Mouse (Mus musculus) heart, postnatal 10 days (tissue): ENCODE measurements around the gene Pkp3. TPM values are rescaled to one million over a fixed set of nuclear protein-coding genes. Genes with fewer than 3 reads are reported as not detected.
A peak's percentile ranks its signal among the peaks of the same experiment; 100 is the strongest.

Experiments used
- DNase-seq, 2 experiments: peaks; one replicate each; pipeline ENCODE4 v3.0.0; 2021
- intact Hi-C: fragments of 180-260 bp; cut with DNase I; formaldehyde crosslinking; loops from one replicate; pipeline ENCODE4 v1.15.1; 2025
- total RNA-seq, 2 experiments: library from RNA; stranded (reverse); gene quantifications; 2 replicates each; pipeline ENCODE4 v1.2.3; 2021

The Pkp3 gene
- total RNA-seq, 2 experiments from 2014 or later: 0.24 TPM; not detected in 1

- intact Hi-C loops: no loop called here
- no peak for DNase-seq
Measured at GRCm38 (mm10) chr7:141090228-141090627, 12.2 kb downstream of the Pkp3 start.

GRCm38 (mm10) chr7:141092051-141092735, 14.2 kb downstream of the Pkp3 start:
- intact Hi-C loops: loop anchor here (1.0 kb wide), 1 partner anchor 84 kb away; no protein-coding TSS in a partner anchor
- peak; percentile 86 to 88 for DNase-seq

- DNase-seq: no peak
- intact Hi-C loops: no loop called here
Measured at GRCm38 (mm10) chr7:141093950-141094349, 15.9 kb downstream of the Pkp3 start.

- intact Hi-C loops: no loop called here
- no peak for DNase-seq
Measured at GRCm38 (mm10) chr7:141094487-141095205, 16.6 kb downstream of the Pkp3 start.

GRCm38 (mm10) chr7:141096021-141096420, 18.0 kb downstream of the Pkp3 start:
- intact Hi-C loops: no loop called here
- no peak for DNase-seq

GRCm38 (mm10) chr7:141096649-141097056, 18.6 kb downstream of the Pkp3 start:
- intact Hi-C loops: no loop called here
- peak; percentile 66 to 69 for DNase-seq

- intact Hi-C loops: no loop called here
Measured at GRCm38 (mm10) chr7:141097177-141097576, 19.2 kb downstream of the Pkp3 start.

GRCm38 (mm10) chr7:141099911-141100691, 22.1 kb downstream of the Pkp3 start, which contains the start of gene Sigirr:
Sigirr (minus strand) TSS chr7:141100572.
- intact Hi-C loops: loop anchor here (2.0 kb wide), 1 partner anchor 21 kb away; no protein-coding TSS in a partner anchor

More at GRCm38 (mm10) chr7:141097177-141097576, 19.2 kb downstream of the Pkp3 start:
- DNase-seq: no peak

GRCm38 (mm10) chr7:141103161-141103560, 25.1 kb downstream of the Pkp3 start:
- intact Hi-C loops: no loop called here

More at GRCm38 (mm10) chr7:141099911-141100691, 22.1 kb downstream of the Pkp3 start, which contains the start of gene Sigirr:
- DNase-seq: peak in 1 of 2 experiments; percentile 27

GRCm38 (mm10) chr7:141115874-141116273, 37.9 kb downstream of the Pkp3 start:
- intact Hi-C loops: no loop called here
- no peak for DNase-seq

More at GRCm38 (mm10) chr7:141103161-141103560, 25.1 kb downstream of the Pkp3 start:
- DNase-seq: no peak

- intact Hi-C loops: no loop called here
- DNase-seq: no peak
Measured at GRCm38 (mm10) chr7:141117636-141118035, 39.6 kb downstream of the Pkp3 start, which contains the start of gene Ano9. Ano9 (minus strand) TSS chr7:141117806.

GRCm38 (mm10) chr7:141119487-141119886, 41.5 kb downstream of the Pkp3 start:
- no peak for DNase-seq
- intact Hi-C loops: no loop called here

GRCm38 (mm10) chr7:141120605-141121004, 42.6 kb downstream of the Pkp3 start:
- intact Hi-C loops: loop anchor here (2.0 kb wide), 1 partner anchor 22 kb away; no protein-coding TSS in a partner anchor
- DNase-seq: no peak

- intact Hi-C loops: loop anchor here (2.0 kb wide), 1 partner anchor 22 kb away; no protein-coding TSS in a partner anchor
- DNase-seq: no peak
Measured at GRCm38 (mm10) chr7:141121051-141121531, 43.1 kb downstream of the Pkp3 start.

GRCm38 (mm10) chr7:141122245-141122644, 44.2 kb downstream of the Pkp3 start, which contains the start of gene Ptdss2:
Ptdss2 (plus strand) TSS chr7:141122382.
- intact Hi-C loops: no loop called here
- peak; percentile 36 to 41 for DNase-seq

- intact Hi-C loops: no loop called here
- peak; percentile 96 for DNase-seq
Measured at GRCm38 (mm10) chr7:141122689-141123516, 44.9 kb downstream of the Pkp3 start.

- intact Hi-C loops: no loop called here
- no peak for DNase-seq
Measured at GRCm38 (mm10) chr7:141123517-141123856, 45.5 kb downstream of the Pkp3 start.

GRCm38 (mm10) chr7:141131024-141131820, 53.2 kb downstream of the Pkp3 start:
- intact Hi-C loops: loop anchor here (2.0 kb wide), 1 partner anchor 42 kb away; the partner anchor contains the start of gene Rnh1
- DNase-seq: peak; percentile 91 to 92
